Mouse (Mus musculus) midbrain, embryonic 12.5 days (tissue): ENCODE measurements at regions not wholly inside any gene's neighbourhood (a gene's known extent, or its start where the extent isn't known, plus 50 kb on each side); places are given as distances from the start of the nearest gene placed in this dataset.

Experiments used
- ATAC-seq: fragments of 200-750 bp; cut with Nextera tagmentation; 2 replicates; pipeline ENCODE4 v1.8.0; 2017; ENCODE audit warnings: low read depth, moderate TSS enrichment, moderate library complexity; ENCODE audit not compliant: low FRiP score
- H3K27ac ChIP-seq: fragments of 300-500 bp; sonication (generic); replicated peaks from 2 replicates; pipeline ENCODE4 v1.5.1; 2016; ENCODE audit warnings: mild to moderate bottlenecking
- H3K27me3 ChIP-seq: fragments of 300-500 bp; sonication (generic); 2 replicates; pipeline ENCODE4 v1.6.1; 2016; ENCODE audit warnings: mild to moderate bottlenecking
- H3K36me3 ChIP-seq: fragments of 300-500 bp; sonication (generic); 2 replicates; pipeline ENCODE4 v1.6.1; 2016
- H3K4me1 ChIP-seq: fragments of 300-500 bp; sonication (generic); 2 replicates; pipeline ENCODE4 v1.6.1; 2016
- H3K4me2 ChIP-seq: fragments of 300-500 bp; sonication (generic); replicated peaks from 2 replicates; pipeline ENCODE4 v1.6.1; 2016; ENCODE audit warnings: mild to moderate bottlenecking, moderate library complexity
- H3K4me3 ChIP-seq: fragments of 300-500 bp; sonication (generic); 2 replicates; pipeline ENCODE4 v1.5.1; 2016; ENCODE audit warnings: mild to moderate bottlenecking
- H3K9ac ChIP-seq: fragments of 300-500 bp; sonication (generic); replicated peaks from 2 replicates; pipeline ENCODE4 v1.6.1; 2016; ENCODE audit warnings: mild to moderate bottlenecking, moderate library complexity
- H3K9me3 ChIP-seq: fragments of 300-500 bp; sonication (generic); 2 replicates; pipeline ENCODE4 v1.6.1; 2016; ENCODE audit warnings: mild to moderate bottlenecking
- WGBS: fragments of 180-500 bp; shearing (Covaris S2); methylation state at CpG from one replicate; pipeline ENCODE4 v1.1.7; 2016; 5-methylcytosine and 5-hydroxymethylcytosine counted together

- Histone ChIP-seq H3K4me3 (no peak overlapping the region), H3K36me3 (no peaks in the 10 kb centered on the region), H3K9ac (no peak overlapping the region), H3K4me2 (no peak overlapping the region), H3K27ac (no peak overlapping the region), H3K4me1 (0 out of 2 replicates have a peak, but pooled peaks cover 5% of the 10 kb centered on the region), H3K9me3 (no peaks in the 10 kb centered on the region), H3K27me3 (no peaks in the 10 kb centered on the region)
- WGBS = 14% methylated on average over 8 of the region's 8 CpGs
- ATAC-seq = peak; percentile 88
Observed at GRCm38 (mm10) chr4:24154418-24154817, 341.8 kb upstream of the Mms22l start.

DNA sequence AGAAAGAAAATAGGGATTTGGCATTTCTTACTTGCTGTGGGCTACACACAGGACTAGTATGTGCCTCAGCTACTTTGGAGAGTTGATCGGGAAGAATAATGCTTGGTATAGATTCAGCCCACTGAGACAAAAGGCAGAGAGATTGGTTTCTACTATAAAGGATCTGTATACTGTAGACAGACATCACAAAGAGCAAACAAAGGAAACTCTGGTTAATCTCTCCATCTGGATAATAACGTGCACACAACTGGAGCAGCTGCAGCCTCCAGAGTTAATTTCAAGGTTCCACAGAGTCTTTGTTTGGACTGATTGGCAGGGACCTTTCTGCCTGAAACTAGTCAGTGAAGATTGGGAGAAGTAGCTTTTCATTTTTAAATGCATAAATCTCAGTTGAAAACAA, 322.5 kb upstream of the Mms22l start:
- ATAC-seq = peak; percentile 66
- Histone ChIP-seq H3K4me3 (no peak overlapping the region), H3K9me3 (no peaks in the 10 kb centered on the region), H3K4me1 (no peaks in the 10 kb centered on the region), H3K27ac (no peak overlapping the region), H3K36me3 (no peaks in the 10 kb centered on the region), H3K4me2 (no peak overlapping the region), H3K27me3 (no peaks in the 10 kb centered on the region), H3K9ac (no peak overlapping the region)
- 34% methylated on average over 2 of the region's 2 CpGs for WGBS

GRCm38 (mm10) chr4:24213262-24214036, 282.8 kb upstream of the Mms22l start:
- 0 out of 2 replicates have a peak overlapping the region, but pooled peaks have one; percentile 35 for H3K27ac ChIP-seq
- WGBS = 49% methylated on average over 10 of the region's 10 CpGs
- H3K9me3 ChIP-seq = no peaks in the 10 kb centered on the region
- peak; percentile 78 for ATAC-seq
- no peaks in the 10 kb centered on the region for H3K36me3 ChIP-seq
- H3K9ac ChIP-seq = no peak overlapping the region
- H3K4me2 ChIP-seq = no peak overlapping the region
- H3K4me1 ChIP-seq = peaks cover 19% of the 10 kb centered on the region
- H3K4me3 ChIP-seq = no peak overlapping the region
- no peaks in the 10 kb centered on the region for H3K27me3 ChIP-seq

DNA sequence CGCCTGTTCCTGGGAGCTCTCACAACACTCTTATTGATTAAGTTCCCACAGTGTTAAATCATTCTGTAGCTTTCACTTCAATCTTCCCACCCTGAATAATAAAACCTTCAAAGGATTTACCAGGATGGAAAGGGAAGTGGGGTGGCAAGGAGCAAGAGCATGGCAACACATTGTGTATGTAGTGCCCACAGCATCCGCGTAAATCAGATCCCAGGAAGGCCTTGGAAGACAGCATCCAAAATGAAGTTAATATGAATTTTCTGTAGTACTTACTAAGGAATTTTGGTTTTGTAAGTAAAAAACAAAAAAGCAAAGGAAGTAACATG, 282.3 kb upstream of the Mms22l start:
- Histone ChIP-seq H3K9ac (no peak overlapping the region), H3K9me3 (no peaks in the 10 kb centered on the region), H3K27me3 (no peaks in the 10 kb centered on the region), H3K36me3 (no peaks in the 10 kb centered on the region), H3K4me3 (no peak overlapping the region), H3K27ac (0 out of 2 replicates have a peak overlapping the region, but pooled peaks have one; percentile 35), H3K4me2 (no peak overlapping the region), H3K4me1 (peaks cover 22% of the 10 kb centered on the region)
- WGBS = 57% methylated on average over 3 of the region's 3 CpGs
- ATAC-seq = no peak; the same call in 1 of the 2 replicates

GRCm38 (mm10) chr4:24218383-24218934, 277.8 kb upstream of the Mms22l start:
- H3K4me2 ChIP-seq = no peak overlapping the region
- H3K4me1 ChIP-seq = peaks cover 27% of the 10 kb centered on the region
- WGBS = 43% methylated on average over 6 of the region's 6 CpGs
- H3K4me3 ChIP-seq = no peak overlapping the region
- H3K36me3 ChIP-seq = no peaks in the 10 kb centered on the region
- no peak overlapping the region for H3K9ac ChIP-seq
- no peak overlapping the region for H3K27ac ChIP-seq
- H3K9me3 ChIP-seq = no peaks in the 10 kb centered on the region
- H3K27me3 ChIP-seq = no peaks in the 10 kb centered on the region
- no peak for ATAC-seq

DNA sequence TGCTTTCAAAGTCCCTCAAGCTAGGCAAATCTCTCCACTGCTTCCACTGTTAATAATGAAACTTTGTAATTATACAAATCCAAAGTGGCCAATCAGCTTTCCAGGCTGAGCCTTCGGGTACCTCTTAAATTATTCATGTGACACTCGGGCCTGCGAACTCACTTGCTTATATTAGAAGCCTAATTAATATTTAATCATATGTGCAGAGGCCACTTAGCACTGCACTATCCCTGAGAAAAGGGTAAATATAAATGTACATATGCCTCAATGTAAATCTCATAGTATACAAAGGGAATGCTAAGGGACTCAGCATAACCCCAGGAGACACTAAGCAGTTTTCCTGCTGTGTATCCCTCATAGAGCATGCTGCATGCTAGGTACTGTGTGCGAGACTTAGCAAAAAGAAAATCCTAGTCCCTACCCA, 277.2 kb upstream of the Mms22l start:
- H3K9me3 ChIP-seq = no peaks in the 10 kb centered on the region
- ATAC-seq = peak; percentile 88
- WGBS = 32% methylated on average over 4 of the region's 4 CpGs
- H3K4me1 ChIP-seq = peaks cover 21% of the 10 kb centered on the region
- no peaks in the 10 kb centered on the region for H3K36me3 ChIP-seq
- no peak overlapping the region for H3K4me2 ChIP-seq
- no peaks in the 10 kb centered on the region for H3K27me3 ChIP-seq
- H3K4me3 ChIP-seq = no peak overlapping the region
- no peak overlapping the region for H3K9ac ChIP-seq
- peak overlapping the region; percentile 15; the same call in 1 of the 2 replicates for H3K27ac ChIP-seq

GRCm38 (mm10) chr4:24219583-24219982, 276.7 kb upstream of the Mms22l start:
- H3K27me3 ChIP-seq = no peaks in the 10 kb centered on the region
- no peak overlapping the region for H3K9ac ChIP-seq
- ATAC-seq = peak; percentile 28; the same call in 1 of the 2 replicates
- no peak overlapping the region for H3K4me3 ChIP-seq
- WGBS = 76% methylated on average over 3 of the region's 3 CpGs
- H3K9me3 ChIP-seq = no peaks in the 10 kb centered on the region
- H3K4me1 ChIP-seq = peaks cover 18% of the 10 kb centered on the region
- H3K27ac ChIP-seq = peak overlapping the region; percentile 15; the same call in 1 of the 2 replicates
- H3K4me2 ChIP-seq = no peak overlapping the region
- H3K36me3 ChIP-seq = no peaks in the 10 kb centered on the region

- Histone ChIP-seq H3K27me3 (no peaks in the 10 kb centered on the region), H3K4me3 (no peak overlapping the region), H3K4me2 (no peak overlapping the region), H3K36me3 (no peaks in the 10 kb centered on the region), H3K9ac (no peak overlapping the region), H3K4me1 (peaks cover 4% of the 10 kb centered on the region; the same call in 1 of the 2 replicates), H3K9me3 (no peaks in the 10 kb centered on the region), H3K27ac (no peak overlapping the region)
- peak; percentile 55; the same call in 1 of the 2 replicates for ATAC-seq
- 45% methylated on average over 6 of the region's 6 CpGs for WGBS
Observed at GRCm38 (mm10) chr4:24245124-24245523, 251.1 kb upstream of the Mms22l start.

DNA sequence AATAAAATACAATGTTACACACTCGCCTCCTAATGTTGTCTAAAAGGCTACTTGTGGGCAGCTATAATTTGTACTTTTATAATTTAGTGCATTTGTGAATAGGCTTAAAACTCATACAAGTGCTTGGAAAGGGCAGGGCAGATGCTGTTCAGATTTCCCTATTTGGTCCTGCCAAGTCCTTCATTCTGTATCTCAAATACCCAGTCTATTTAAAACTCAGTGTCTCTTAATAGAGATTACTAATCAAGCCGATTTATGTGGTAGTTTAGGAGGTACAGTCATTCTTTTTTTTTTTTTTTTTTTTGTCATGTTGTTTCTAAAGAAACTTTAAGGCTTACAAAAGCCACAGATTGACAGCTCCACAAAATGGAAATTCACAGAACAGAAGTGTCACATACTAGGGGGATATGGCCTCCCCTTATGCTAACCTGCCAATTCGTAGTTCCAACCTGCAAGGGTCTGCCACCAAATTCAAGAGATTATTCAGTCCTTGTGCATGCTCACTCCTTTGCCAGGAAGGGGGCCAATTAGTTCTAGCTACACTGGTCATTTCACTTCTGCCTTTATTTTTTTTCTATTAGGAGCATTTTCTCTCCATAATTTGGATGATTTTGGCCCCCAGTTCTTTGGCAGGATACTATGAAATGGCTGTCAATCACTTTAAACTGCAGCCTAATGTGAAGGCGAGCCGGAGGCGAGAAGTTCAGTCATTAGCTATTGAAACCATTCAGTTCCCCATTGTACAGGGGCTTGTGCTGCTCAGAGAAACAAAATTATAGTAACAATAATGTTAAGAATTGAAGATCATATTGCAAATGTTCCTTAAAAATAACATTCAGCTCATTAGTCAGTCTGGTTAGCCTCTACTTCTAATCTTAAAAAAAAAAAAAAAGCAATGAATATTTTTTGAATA, 247.9 kb upstream of the Mms22l start:
- peaks cover 4% of the 10 kb centered on the region; the same call in 1 of the 2 replicates for H3K4me1 ChIP-seq
- no peak overlapping the region for H3K27ac ChIP-seq
- H3K36me3 ChIP-seq = no peaks in the 10 kb centered on the region
- no peak overlapping the region for H3K4me2 ChIP-seq
- no peaks in the 10 kb centered on the region for H3K9me3 ChIP-seq
- ATAC-seq = peak; percentile 78; the same call in 1 of the 2 replicates
- no peak overlapping the region for H3K4me3 ChIP-seq
- no peaks in the 10 kb centered on the region for H3K27me3 ChIP-seq
- no peak overlapping the region for H3K9ac ChIP-seq
- WGBS = 59% methylated on average over 6 of the region's 6 CpGs

GRCm38 (mm10) chr4:24249243-24249970, 246.8 kb upstream of the Mms22l start:
- H3K27ac ChIP-seq = no peak overlapping the region
- peaks cover 4% of the 10 kb centered on the region; the same call in 1 of the 2 replicates for H3K4me1 ChIP-seq
- no peak overlapping the region for H3K4me2 ChIP-seq
- H3K9me3 ChIP-seq = no peaks in the 10 kb centered on the region
- H3K9ac ChIP-seq = no peak overlapping the region
- H3K4me3 ChIP-seq = no peak overlapping the region
- ATAC-seq = 0 out of 2 replicates have a peak, but pooled peaks have one; percentile 38
- WGBS = 45% methylated on average over 6 of the region's 6 CpGs
- no peaks in the 10 kb centered on the region for H3K36me3 ChIP-seq
- H3K27me3 ChIP-seq = no peaks in the 10 kb centered on the region

- WGBS = 63% methylated on average over 3 of the region's 3 CpGs
- Histone ChIP-seq H3K4me3 (no peak overlapping the region), H3K9ac (no peak overlapping the region), H3K27ac (no peak overlapping the region), H3K4me1 (no peaks in the 10 kb centered on the region), H3K9me3 (0 out of 2 replicates have a peak, but pooled peaks cover 3% of the 10 kb centered on the region), H3K36me3 (no peaks in the 10 kb centered on the region), H3K4me2 (no peak overlapping the region), H3K27me3 (no peaks in the 10 kb centered on the region)
- no peak for ATAC-seq
Observed at GRCm38 (mm10) chr4:24278154-24278553, 218.1 kb upstream of the Mms22l start.
